Mouse (Mus musculus): ENCODE measurements around the gene Dcst1. TPM values are rescaled to one million over a fixed set of nuclear protein-coding genes. Genes with fewer than 3 reads are reported as not detected.

The Dcst1 gene
- polyA plus RNA-seq, 1 experiment from 2014 or later = 0.13 TPM

GRCm38 (mm10) chr3:89314340-89314739 is 50.7 kb downstream of the Dcst1 start:
- peak overlapping the region; percentile 88 for H3K27ac ChIP-seq (ENCODE audit: low read length)
- 32% methylated on average over 5 of the region's 5 CpGs for WGBS

GRCm38 (mm10) chr3:89308089-89308488 is 57.0 kb downstream of the Dcst1 start:
- no peak overlapping the region for H3K4me2 ChIP-seq (ENCODE audit: low read depth, low read length)
- H3K9me3 ChIP-seq (ENCODE audit: control insufficient read depth, low read length) = no peaks in the 10 kb centered on the region
- H3K27ac ChIP-seq (ENCODE audit: low read length) = no peak overlapping the region
- no peaks in the 10 kb centered on the region for H3K36me3 ChIP-seq (ENCODE audit: control insufficient read depth, insufficient read depth, low read length)
- H3K4me1 ChIP-seq (replicated peaks; ENCODE audit: control insufficient read depth, insufficient read depth, low read length) = no peaks in the 10 kb centered on the region; the same call in 1 of the 2 replicates
- H3K9ac ChIP-seq (ENCODE audit: low read length) = peak overlapping the region; percentile 45
- 2% methylated on average over 9 of the region's 9 CpGs for WGBS
- no peak overlapping the region for H3K4me3 ChIP-seq (ENCODE audit: low read length)
- ATAC-seq (ENCODE audit: low read depth) = peak; percentile 80
- H3K27me3 ChIP-seq (ENCODE audit: control insufficient read depth, insufficient read depth, low read depth, low read length) = no peaks in the 10 kb centered on the region

More at GRCm38 (mm10) chr3:89314340-89314739, 50.7 kb downstream of the Dcst1 start:
- H3K9me3 ChIP-seq (ENCODE audit: control insufficient read depth, low read length) = no peaks in the 10 kb centered on the region
- peak overlapping the region; percentile 77 for H3K4me2 ChIP-seq (ENCODE audit: low read depth, low read length)
- peaks cover 16% of the 10 kb centered on the region for H3K27me3 ChIP-seq (ENCODE audit: control insufficient read depth, insufficient read depth, low read depth, low read length)
- peak overlapping the region; percentile 49 for H3K4me3 ChIP-seq (ENCODE audit: low read length)
- peak; percentile 71 for ATAC-seq (ENCODE audit: low read depth)
- H3K4me1 ChIP-seq (replicated peaks; ENCODE audit: control insufficient read depth, insufficient read depth, low read length) = peaks cover 19% of the 10 kb centered on the region
- H3K36me3 ChIP-seq (ENCODE audit: control insufficient read depth, insufficient read depth, low read length) = no peaks in the 10 kb centered on the region
- no peak overlapping the region; the same call in 1 of the 2 replicates for H3K9ac ChIP-seq (ENCODE audit: low read length)

DNA sequence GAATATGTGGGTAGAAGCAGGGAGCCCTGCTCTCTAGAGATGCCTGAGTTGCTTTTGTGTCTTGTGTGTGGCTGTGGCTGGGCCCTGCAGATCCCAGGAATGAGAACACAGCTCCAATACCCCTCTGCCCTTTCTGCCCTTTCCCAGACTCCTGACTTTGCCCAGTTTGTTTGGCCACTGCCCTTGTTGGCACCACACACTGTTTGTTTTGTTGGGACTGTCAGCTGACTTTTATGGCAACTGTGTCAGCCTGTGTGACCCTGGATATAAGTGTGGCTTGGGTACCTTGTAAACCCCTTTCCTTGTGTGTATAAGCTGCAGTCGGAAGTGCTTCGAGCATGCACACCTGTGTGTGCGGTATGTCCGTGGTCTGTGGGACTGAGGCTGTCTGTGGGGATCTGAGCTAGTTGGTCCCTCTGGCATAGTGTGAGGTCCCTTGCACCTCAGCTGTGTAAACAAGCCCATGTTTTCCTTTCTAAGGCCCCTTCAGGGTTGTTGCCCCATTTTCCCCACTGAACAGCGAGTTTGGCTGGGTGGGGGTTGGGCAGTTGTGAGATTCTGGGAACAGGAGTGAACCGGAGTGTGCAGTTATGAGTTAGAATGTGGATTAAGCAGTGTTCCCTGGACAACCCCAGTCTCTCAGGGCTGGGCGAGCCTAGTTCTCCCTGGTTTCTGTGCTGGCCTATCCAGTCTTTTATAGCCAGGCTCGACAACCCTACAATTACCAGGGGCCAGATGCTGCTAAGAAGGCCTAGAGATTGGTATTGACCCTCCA is 59.3 kb downstream of the Dcst1 start:
- H3K27me3 ChIP-seq (ENCODE audit: control insufficient read depth, insufficient read depth, low read depth, low read length) = no peaks in the 10 kb centered on the region
- no peak overlapping the region for H3K9ac ChIP-seq (ENCODE audit: low read length)
- H3K4me3 ChIP-seq (ENCODE audit: low read length) = no peak overlapping the region
- WGBS = 42% methylated on average over 8 of the region's 8 CpGs
- H3K9me3 ChIP-seq (ENCODE audit: control insufficient read depth, low read length) = no peaks in the 10 kb centered on the region
- H3K27ac ChIP-seq (ENCODE audit: low read length) = no peak overlapping the region; the same call in 1 of the 2 replicates
- H3K4me2 ChIP-seq (ENCODE audit: low read depth, low read length) = no peak overlapping the region
- no peaks in the 10 kb centered on the region; the same call in 1 of the 2 replicates for H3K4me1 ChIP-seq (replicated peaks; ENCODE audit: control insufficient read depth, insufficient read depth, low read length)
- no peaks in the 10 kb centered on the region for H3K36me3 ChIP-seq (ENCODE audit: control insufficient read depth, insufficient read depth, low read length)
- peak; percentile 39 for ATAC-seq (ENCODE audit: low read depth)

GRCm38 (mm10) chr3:89305105-89305504 is 59.9 kb downstream of the Dcst1 start:
- WGBS = 51% methylated on average over 4 of the region's 4 CpGs
- no peak overlapping the region for H3K4me2 ChIP-seq (ENCODE audit: low read depth, low read length)
- no peak overlapping the region for H3K9ac ChIP-seq (ENCODE audit: low read length)
- no peak for ATAC-seq (ENCODE audit: low read depth)
- H3K36me3 ChIP-seq (ENCODE audit: control insufficient read depth, insufficient read depth, low read length) = no peaks in the 10 kb centered on the region
- H3K4me1 ChIP-seq (replicated peaks; ENCODE audit: control insufficient read depth, insufficient read depth, low read length) = no peaks in the 10 kb centered on the region; the same call in 1 of the 2 replicates
- H3K27ac ChIP-seq (ENCODE audit: low read length) = no peak overlapping the region; the same call in 1 of the 2 replicates
- no peak overlapping the region for H3K4me3 ChIP-seq (ENCODE audit: low read length)
- H3K9me3 ChIP-seq (ENCODE audit: control insufficient read depth, low read length) = no peaks in the 10 kb centered on the region
- H3K27me3 ChIP-seq (ENCODE audit: control insufficient read depth, insufficient read depth, low read depth, low read length) = no peaks in the 10 kb centered on the region

DNA sequence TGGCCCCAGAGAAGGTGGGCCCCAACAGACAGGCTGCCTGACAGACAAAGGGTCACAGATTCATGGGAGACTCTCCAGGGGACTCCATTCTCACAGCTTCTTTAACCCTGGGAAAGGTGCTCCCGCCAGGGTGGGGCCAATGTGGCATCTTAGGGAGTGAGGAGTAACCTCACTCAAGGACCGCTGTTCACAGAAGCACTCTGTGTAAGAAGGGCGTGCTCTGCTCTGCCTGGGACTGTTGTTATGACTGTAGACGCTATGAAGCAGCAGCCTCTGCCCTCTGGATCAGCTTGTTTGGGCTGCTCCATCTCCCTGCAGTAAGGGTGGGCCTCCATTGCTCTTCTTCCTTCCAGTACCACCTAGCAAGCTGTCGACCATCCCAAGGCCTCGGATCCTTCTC is 60.6 kb downstream of the Dcst1 start:
- H3K27me3 ChIP-seq (ENCODE audit: control insufficient read depth, insufficient read depth, low read depth, low read length) = no peaks in the 10 kb centered on the region
- ATAC-seq (ENCODE audit: low read depth) = peak; percentile 43; the same call in 1 of the 2 replicates
- no peaks in the 10 kb centered on the region for H3K9me3 ChIP-seq (ENCODE audit: control insufficient read depth, low read length)
- H3K4me2 ChIP-seq (ENCODE audit: low read depth, low read length) = no peak overlapping the region
- no peak overlapping the region for H3K9ac ChIP-seq (ENCODE audit: low read length)
- H3K4me1 ChIP-seq (replicated peaks; ENCODE audit: control insufficient read depth, insufficient read depth, low read length) = peaks cover 1% of the 10 kb centered on the region; the same call in 1 of the 2 replicates
- no peak overlapping the region for H3K4me3 ChIP-seq (ENCODE audit: low read length)
- no peak overlapping the region for H3K27ac ChIP-seq (ENCODE audit: low read length)
- H3K36me3 ChIP-seq (ENCODE audit: control insufficient read depth, insufficient read depth, low read length) = no peaks in the 10 kb centered on the region
- WGBS = 41% methylated on average over 6 of the region's 6 CpGs

GRCm38 (mm10) chr3:89300514-89300913 is 64.5 kb downstream of the Dcst1 start:
- H3K36me3 ChIP-seq (ENCODE audit: control insufficient read depth, insufficient read depth, low read length) = no peaks in the 10 kb centered on the region
- H3K27me3 ChIP-seq (ENCODE audit: control insufficient read depth, insufficient read depth, low read depth, low read length) = no peaks in the 10 kb centered on the region
- H3K9ac ChIP-seq (ENCODE audit: low read length) = no peak overlapping the region
- no peak overlapping the region for H3K4me3 ChIP-seq (ENCODE audit: low read length)
- no peak overlapping the region for H3K4me2 ChIP-seq (ENCODE audit: low read depth, low read length)
- H3K4me1 ChIP-seq (replicated peaks; ENCODE audit: control insufficient read depth, insufficient read depth, low read length) = peaks cover 4% of the 10 kb centered on the region; the same call in 1 of the 2 replicates
- H3K27ac ChIP-seq (ENCODE audit: low read length) = no peak overlapping the region
- 57% methylated on average over 2 of the region's 2 CpGs for WGBS
- no peaks in the 10 kb centered on the region for H3K9me3 ChIP-seq (ENCODE audit: control insufficient read depth, low read length)
- ATAC-seq (ENCODE audit: low read depth) = no peak

Other genes with a start within 250 kb of the Dcst1 start
- 0.18 and 1.3 TPM in 2 replicates for gene Pklr, start 229.1 kb downstream of the Dcst1 start, polyA plus RNA-seq (2015; fragmentation: Nextera tagmentation; extraction: Ambion mirVana)
- gene Hcn3, start 205.1 kb downstream of the Dcst1 start, polyA plus RNA-seq (2015; fragmentation: Nextera tagmentation; extraction: Ambion mirVana) = 1.1 and 1.6 TPM in 2 replicates
- 22.7 and 25.1 TPM in 2 replicates for gene Clk2, start 200.5 kb downstream of the Dcst1 start, polyA plus RNA-seq (2015; fragmentation: Nextera tagmentation; extraction: Ambion mirVana)
- gene Scamp3, start 187.8 kb downstream of the Dcst1 start, polyA plus RNA-seq (2015; fragmentation: Nextera tagmentation; extraction: Ambion mirVana) = 109 and 115 TPM in 2 replicates
- gene Fam189b, start 182.1 kb downstream of the Dcst1 start, polyA plus RNA-seq (2015; fragmentation: Nextera tagmentation; extraction: Ambion mirVana) = 19.4 and 22.2 TPM in 2 replicates
- gene Gba, start 162.3 kb downstream of the Dcst1 start, polyA plus RNA-seq (2015; fragmentation: Nextera tagmentation; extraction: Ambion mirVana) = 46.4 and 47.1 TPM in 2 replicates
- gene Thbs3, start 150.1 kb downstream of the Dcst1 start, polyA plus RNA-seq (2015; fragmentation: Nextera tagmentation; extraction: Ambion mirVana) = 57.7 and 65.4 TPM in 2 replicates
- gene Mtx1, start 138.2 kb downstream of the Dcst1 start, polyA plus RNA-seq (2015; fragmentation: Nextera tagmentation; extraction: Ambion mirVana) = 174 and 188 TPM in 2 replicates
- gene Muc1, start 136.2 kb downstream of the Dcst1 start, polyA plus RNA-seq (2015; fragmentation: Nextera tagmentation; extraction: Ambion mirVana) = 151 and 162 TPM in 2 replicates
- 304 and 314 TPM in 2 replicates for gene Krtcap2, start 119.3 kb downstream of the Dcst1 start, polyA plus RNA-seq (2015; fragmentation: Nextera tagmentation; extraction: Ambion mirVana)
- 7.2 and 7.7 TPM in 2 replicates for gene Trim46, start 118.9 kb downstream of the Dcst1 start, polyA plus RNA-seq (2015; fragmentation: Nextera tagmentation; extraction: Ambion mirVana)
- gene Dpm3, start 105.9 kb downstream of the Dcst1 start, polyA plus RNA-seq (2015; fragmentation: Nextera tagmentation; extraction: Ambion mirVana) = 135 and 138 TPM in 2 replicates
- 65.7 and 66.7 TPM in 2 replicates for gene Slc50a1, start 94.7 kb downstream of the Dcst1 start, polyA plus RNA-seq (2015; fragmentation: Nextera tagmentation; extraction: Ambion mirVana)
- 97.2 and 104 TPM in 2 replicates for gene Efna1, start 84.1 kb downstream of the Dcst1 start, polyA plus RNA-seq (2015; fragmentation: Nextera tagmentation; extraction: Ambion mirVana)
- gene Efna3, start 42.3 kb downstream of the Dcst1 start, polyA plus RNA-seq (2015; fragmentation: Nextera tagmentation; extraction: Ambion mirVana) = 7.1 and 7.5 TPM in 2 replicates
- 19.8 and 24.7 TPM in 2 replicates for gene Efna4, start 27.2 kb downstream of the Dcst1 start, polyA plus RNA-seq (2015; fragmentation: Nextera tagmentation; extraction: Ambion mirVana)
- gene Adam15, start 15.3 kb downstream of the Dcst1 start, polyA plus RNA-seq (2015; fragmentation: Nextera tagmentation; extraction: Ambion mirVana) = 75.1 and 76.0 TPM in 2 replicates
- gene Dcst2, start 3.3 kb downstream of the Dcst1 start, polyA plus RNA-seq (2015; fragmentation: Nextera tagmentation; extraction: Ambion mirVana) = 0.06 TPM in 1 of 2 replicates, not detected in the other
- gene Zbtb7b, start 29.5 kb upstream of the Dcst1 start, polyA plus RNA-seq (2015; fragmentation: Nextera tagmentation; extraction: Ambion mirVana) = 4.8 and 5.9 TPM in 2 replicates
- 0.21 TPM in 1 of 2 replicates, not detected in the other for gene Lenep, start 37.5 kb upstream of the Dcst1 start, polyA plus RNA-seq (2015; fragmentation: Nextera tagmentation; extraction: Ambion mirVana)
- 24.0 and 26.9 TPM in 2 replicates for gene Flad1, start 46.6 kb upstream of the Dcst1 start, polyA plus RNA-seq (2015; fragmentation: Nextera tagmentation; extraction: Ambion mirVana)
- gene Cks1b, start 53.1 kb upstream of the Dcst1 start, polyA plus RNA-seq (2015; fragmentation: Nextera tagmentation; extraction: Ambion mirVana) = 490 and 518 TPM in 2 replicates
- 110 and 114 TPM in 2 replicates for gene Shc1, start 53.2 kb upstream of the Dcst1 start, polyA plus RNA-seq (2015; fragmentation: Nextera tagmentation; extraction: Ambion mirVana)
- gene Pygo2, start 65.0 kb upstream of the Dcst1 start, polyA plus RNA-seq (2015; fragmentation: Nextera tagmentation; extraction: Ambion mirVana) = 31.5 and 33.3 TPM in 2 replicates
- 35.8 and 38.3 TPM in 2 replicates for gene Pbxip1, start 71.5 kb upstream of the Dcst1 start, polyA plus RNA-seq (2015; fragmentation: Nextera tagmentation; extraction: Ambion mirVana)
- 44.4 and 50.0 TPM in 2 replicates for gene Pmvk, start 89.3 kb upstream of the Dcst1 start, polyA plus RNA-seq (2015; fragmentation: Nextera tagmentation; extraction: Ambion mirVana)
- gene Kcnn3, start 154.9 kb upstream of the Dcst1 start, polyA plus RNA-seq (2015; fragmentation: Nextera tagmentation; extraction: Ambion mirVana) = 0.68 and 1.1 TPM in 2 replicates